Mouse (Mus musculus) forebrain, embryonic 11.5 days (tissue): ENCODE measurements around the gene Rps16. TPM values are rescaled to one million over a fixed set of nuclear protein-coding genes. Genes with fewer than 3 reads are reported as not detected.
"Not testable (repeated sequence)": the region's sequence is repeated elsewhere in the genome, so short reads cannot be mapped to it uniquely, and the experiment has no call there.

Experiments
- ATAC-seq: fragments of 200-750 bp; cut with Nextera tagmentation; replicated peaks from 2 replicates; pipeline ENCODE4 v1.8.0; 2017; ENCODE audit warnings: moderate TSS enrichment; ENCODE audit not compliant: low FRiP score
- DNase-seq: peaks from one replicate; pipeline ENCODE4 v3.0.0-alpha.2; 2017; ENCODE audit warnings: low spot score
- H3K27ac ChIP-seq: fragments of 300-500 bp; sonication (generic); 2 replicates; pipeline ENCODE4 v1.5.1; 2014; ENCODE audit warnings: low read depth, low read length
- H3K27me3 ChIP-seq: fragments of 300-500 bp; sonication (generic); 2 replicates; pipeline ENCODE4 v1.6.1; 2014; ENCODE audit warnings: mild to moderate bottlenecking, low read length, mixed read lengths; ENCODE audit not compliant: control insufficient read depth, insufficient read depth
- H3K36me3 ChIP-seq: fragments of 300-500 bp; sonication (generic); 2 replicates; pipeline ENCODE4 v1.6.1; 2014; ENCODE audit warnings: mild to moderate bottlenecking, low read length, moderate library complexity, mixed read lengths; ENCODE audit not compliant: control insufficient read depth, insufficient read depth
- H3K4me1 ChIP-seq: fragments of 300-500 bp; sonication (generic); replicated peaks from 2 replicates; pipeline ENCODE4 v1.6.1; 2014; ENCODE audit warnings: low read length, mixed read lengths; ENCODE audit not compliant: control insufficient read depth, insufficient read depth
- H3K4me2 ChIP-seq: fragments of 300-500 bp; sonication (generic); 2 replicates; pipeline ENCODE4 v1.6.1; 2014; ENCODE audit warnings: low read depth, mild to moderate bottlenecking, low read length, moderate library complexity, mixed read lengths; ENCODE audit not compliant: severe bottlenecking
- H3K4me3 ChIP-seq: fragments of 300-500 bp; sonication (generic); 2 replicates; pipeline ENCODE4 v1.5.1; 2014; ENCODE audit warnings: low read depth, low read length
- H3K9ac ChIP-seq: fragments of 300-500 bp; sonication (generic); 2 replicates; pipeline ENCODE4 v1.6.1; 2014; ENCODE audit warnings: low read length
- H3K9me3 ChIP-seq: fragments of 300-500 bp; sonication (generic); 2 replicates; pipeline ENCODE4 v1.6.1; 2016; ENCODE audit warnings: low read length, mixed read lengths; ENCODE audit not compliant: control insufficient read depth
- WGBS: fragments of 180-500 bp; shearing (Covaris S2); extraction: QIAGEN DNeasy Blood & Tissue Kit; methylation state at CpG from one replicate; pipeline ENCODE4 v1.1.7; 2014; 5-methylcytosine and 5-hydroxymethylcytosine counted together
- polyA plus RNA-seq: library from polyadenylated mRNA; unstranded; fragments of >200 nt; fragmentation: Nextera tagmentation; extraction: Ambion mirVana; gene quantifications from 2 replicates; pipeline ENCODE4 v1.2.1, GENCODE M21; 2014

Rps16 gene
- polyA plus RNA-seq, 1 experiment from 2014 or later = 782 TPM

DNA sequence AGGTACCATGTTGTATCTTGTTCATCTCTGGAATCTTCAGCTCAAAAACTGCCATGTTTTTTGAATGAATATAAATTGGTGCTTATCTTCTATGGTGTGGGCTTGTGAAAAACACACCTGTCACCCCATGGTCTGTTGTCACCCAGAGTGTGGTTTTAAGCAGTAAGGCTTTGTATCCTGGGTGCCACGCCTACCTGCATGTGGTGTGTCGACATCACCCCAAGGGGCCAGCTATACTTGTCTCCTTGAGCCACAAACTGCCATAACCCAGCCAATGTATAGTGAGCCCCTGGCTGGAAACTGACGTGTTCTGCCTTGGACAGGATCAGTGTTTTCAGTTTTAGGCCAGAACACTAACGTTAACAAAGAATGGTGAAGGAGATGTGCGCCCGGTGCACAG, 33.7 kb downstream of the Rps16 start:
- Histone ChIP-seq H3K9me3 (no peaks in the 10 kb centered on the region), H3K4me3 (no peak overlapping the region), H3K9ac (no peak overlapping the region), H3K4me2 (no peak overlapping the region), H3K36me3 (peaks cover 4% of the 10 kb centered on the region; the same call in 1 of the 2 replicates), H3K27me3 (no peaks in the 10 kb centered on the region), H3K4me1 (peaks cover 14% of the 10 kb centered on the region; the same call in 1 of the 2 replicates), H3K27ac (no peak overlapping the region)
- no peak for DNase-seq
- ATAC-seq = no peak
- 84% methylated on average over 6 of the region's 6 CpGs for WGBS

DNA sequence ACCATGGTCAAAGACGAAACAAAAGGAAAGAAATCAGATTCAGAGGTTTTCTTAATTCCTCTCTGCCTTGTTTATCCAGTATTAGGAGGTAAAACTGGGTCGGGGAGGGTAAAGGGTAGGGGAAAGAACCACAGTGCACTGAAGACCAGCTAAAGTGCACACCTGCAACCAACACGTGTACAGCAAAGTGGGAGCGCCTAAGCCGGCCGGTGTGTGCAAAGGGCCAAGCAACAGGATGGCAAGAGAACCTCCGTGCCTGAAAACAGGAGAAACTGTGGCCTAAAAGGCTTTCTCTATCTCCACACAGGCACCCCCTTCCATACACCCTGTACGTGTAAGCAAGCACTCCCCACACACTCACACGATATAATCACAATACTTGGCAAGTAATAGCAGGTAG, 34.7 kb downstream of the Rps16 start:
- ATAC-seq = no peak
- Histone ChIP-seq H3K4me1 (peaks cover 11% of the 10 kb centered on the region; the same call in 1 of the 2 replicates), H3K4me3 (no peak overlapping the region), H3K27me3 (no peaks in the 10 kb centered on the region), H3K9me3 (no peaks in the 10 kb centered on the region), H3K27ac (no peak overlapping the region), H3K9ac (no peak overlapping the region), H3K36me3 (peaks cover 6% of the 10 kb centered on the region; the same call in 1 of the 2 replicates), H3K4me2 (no peak overlapping the region)
- DNase-seq = no peak
- 93% methylated on average over 9 of the region's 9 CpGs for WGBS

DNA sequence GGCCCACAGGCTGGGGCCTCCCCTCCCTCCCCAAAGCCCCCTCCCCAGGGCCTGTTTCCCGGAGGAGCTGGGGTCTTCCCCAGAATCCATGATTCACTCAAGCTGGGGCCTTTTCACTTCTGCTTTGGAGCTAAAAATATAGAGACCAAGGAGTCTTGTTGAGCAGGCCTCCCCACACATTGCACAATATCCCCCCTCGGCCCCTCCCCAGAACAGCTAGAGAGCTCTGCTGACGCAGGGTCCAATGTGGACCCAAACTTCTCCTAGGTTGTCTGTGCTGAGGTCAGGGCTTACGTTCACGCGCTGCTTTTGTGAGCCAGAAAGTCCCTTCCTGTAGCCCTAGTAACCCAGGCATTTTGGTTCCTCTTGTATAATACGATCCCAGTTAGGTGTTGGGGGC, 35.6 kb downstream of the Rps16 start:
- Histone ChIP-seq H3K36me3 (peaks cover 7% of the 10 kb centered on the region; the same call in 1 of the 2 replicates), H3K4me2 (no peak overlapping the region), H3K9me3 (no peaks in the 10 kb centered on the region), H3K27ac (no peak overlapping the region), H3K9ac (no peak overlapping the region), H3K27me3 (no peaks in the 10 kb centered on the region), H3K4me1 (peaks cover 8% of the 10 kb centered on the region; the same call in 1 of the 2 replicates), H3K4me3 (no peak overlapping the region)
- ATAC-seq (no peak), DNase-seq (no peak)
- 88% methylated on average over 7 of the region's 7 CpGs for WGBS

- Histone ChIP-seq H3K27ac (no peak overlapping the region), H3K4me2 (no peak overlapping the region), H3K4me1 (peaks cover 5% of the 10 kb centered on the region; the same call in 1 of the 2 replicates), H3K9ac (no peak overlapping the region), H3K4me3 (no peak overlapping the region), H3K36me3 (peaks cover 7% of the 10 kb centered on the region; the same call in 1 of the 2 replicates), H3K9me3 (no peaks in the 10 kb centered on the region), H3K27me3 (no peaks in the 10 kb centered on the region)
- 28% methylated on average over 4 of the region's 4 CpGs for WGBS
- DNase-seq (peak; percentile 91), ATAC-seq (peak; percentile 67)
Measured at GRCm38 (mm10) chr7:28386462-28386861, 36.0 kb downstream of the Rps16 start.

DNA sequence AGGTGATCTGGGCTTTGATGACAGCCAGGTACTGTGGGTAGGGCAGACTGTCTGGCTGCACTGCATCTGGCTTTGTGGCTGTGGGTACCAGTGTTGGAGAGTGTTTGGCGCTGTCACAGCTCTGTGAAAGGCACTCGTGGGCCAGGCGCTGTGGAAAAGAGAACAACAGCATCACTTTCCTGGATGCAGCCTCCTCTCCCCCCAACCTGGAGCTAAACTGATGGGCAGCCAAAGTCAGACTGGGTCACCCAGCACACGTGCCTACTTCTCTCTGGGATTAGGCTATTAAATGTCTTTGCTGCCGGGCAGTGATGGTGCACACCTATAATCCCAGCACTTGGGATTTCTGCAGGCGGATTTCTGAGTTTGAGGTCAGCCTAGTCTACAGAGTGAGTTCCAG, 36.4 kb downstream of the Rps16 start:
- not testable (repeated sequence) for DNase-seq, H3K9ac ChIP-seq, H3K36me3 ChIP-seq, ATAC-seq, H3K9me3 ChIP-seq, H3K4me2 ChIP-seq, H3K4me1 ChIP-seq, H3K27me3 ChIP-seq, H3K27ac ChIP-seq, H3K4me3 ChIP-seq
- WGBS = 86% methylated on average over 6 of the region's 6 CpGs

- H3K27me3 ChIP-seq, H3K36me3 ChIP-seq, ATAC-seq, H3K9me3 ChIP-seq, DNase-seq, H3K4me1 ChIP-seq, H3K4me3 ChIP-seq, H3K27ac ChIP-seq, H3K4me2 ChIP-seq, H3K9ac ChIP-seq: not testable (repeated sequence)
- WGBS = 88% methylated on average over 7 of the region's 7 CpGs
Measured at GRCm38 (mm10) chr7:28387384-28387783, 36.9 kb downstream of the Rps16 start.

DNA sequence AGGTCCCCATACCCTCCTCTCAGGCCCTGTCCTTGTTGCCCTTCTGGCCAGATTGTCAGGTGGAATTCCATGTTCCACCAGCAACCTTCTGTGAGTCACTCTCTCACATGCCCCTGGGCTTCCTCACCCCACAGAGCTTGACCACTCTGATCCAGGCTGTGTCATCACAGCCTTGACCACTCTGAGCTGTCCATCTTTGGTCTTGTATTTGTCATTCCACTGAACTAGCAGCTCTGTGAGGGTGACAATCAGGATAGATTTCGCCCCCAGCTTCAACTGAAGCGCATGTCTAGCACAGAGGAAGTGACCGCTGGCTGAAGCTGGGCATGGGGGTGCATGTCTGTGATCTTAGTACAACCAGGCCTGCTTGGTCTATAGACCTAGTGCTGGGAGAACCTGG, 39.9 kb downstream of the Rps16 start:
- H3K4me3 ChIP-seq = no peak overlapping the region
- ATAC-seq = no peak
- H3K36me3 ChIP-seq = peaks cover 7% of the 10 kb centered on the region; the same call in 1 of the 2 replicates
- no peak overlapping the region for H3K27ac ChIP-seq
- no peak overlapping the region for H3K4me2 ChIP-seq
- DNase-seq = no peak
- peaks cover 7% of the 10 kb centered on the region; the same call in 1 of the 2 replicates for H3K4me1 ChIP-seq
- H3K9ac ChIP-seq = no peak overlapping the region
- H3K9me3 ChIP-seq = no peaks in the 10 kb centered on the region
- 94% methylated on average over 3 of the region's 3 CpGs for WGBS
- no peaks in the 10 kb centered on the region for H3K27me3 ChIP-seq

DNA sequence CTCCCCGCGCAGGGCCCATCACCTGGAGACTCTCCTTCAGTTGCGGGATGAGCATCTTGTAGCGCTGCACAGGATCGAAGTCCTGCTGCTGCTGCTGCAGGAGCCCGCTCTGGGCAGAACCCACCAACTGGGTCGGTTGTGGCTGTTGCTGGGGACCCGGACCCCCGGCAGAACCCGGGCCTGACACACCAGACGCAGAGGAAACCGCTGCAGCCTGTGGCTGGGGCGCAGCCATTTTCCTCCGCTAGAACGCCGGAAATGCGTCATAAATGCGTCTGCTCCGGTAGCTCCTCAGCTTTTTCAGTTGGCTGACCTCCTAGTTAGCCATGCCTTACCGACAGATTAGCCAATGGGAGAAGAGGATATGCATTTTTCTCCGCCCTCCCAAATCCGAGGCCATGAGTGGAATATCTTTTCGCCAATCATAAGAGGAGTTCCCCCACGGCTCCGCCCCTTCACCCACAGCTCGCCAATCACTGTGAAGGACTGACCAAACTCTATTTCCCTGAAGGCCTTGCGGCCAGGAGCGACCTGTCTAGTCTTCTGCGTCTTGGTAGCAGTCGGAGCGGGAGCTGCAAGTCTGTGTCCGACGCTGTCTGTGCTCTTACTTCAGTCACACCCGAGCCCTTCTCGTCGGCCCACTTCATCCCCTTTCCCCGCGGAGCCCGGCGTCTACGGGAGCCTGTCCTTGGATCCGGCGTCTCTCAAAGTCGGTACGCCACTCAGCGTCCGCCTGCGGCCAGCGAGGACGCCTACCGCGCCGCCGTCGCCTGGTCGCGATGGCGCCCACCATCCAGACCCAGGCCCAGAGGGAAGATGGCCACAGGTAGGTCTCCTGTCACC, 42.2 kb downstream of the Rps16 start, which contains the start of the genes Med29 and Paf1:
Med29 (minus strand) TSS at position 280 of the 843 bp plus-strand sequence.
Paf1 (plus strand) TSS at position 523 of the 843 bp plus-strand sequence.
- peak; percentile 99 for ATAC-seq
- no peaks in the 10 kb centered on the region for H3K9me3 ChIP-seq

More for the DNA sequence above, 42.2 kb downstream of the Rps16 start, which contains the start of the genes Med29 and Paf1:
- H3K4me3 ChIP-seq = peak within 1 kb of the TSS; percentile 83
- H3K4me1 ChIP-seq = peaks cover 7% of the 10 kb centered on the region; the same call in 1 of the 2 replicates
- H3K36me3 ChIP-seq = peaks cover 11% of the 10 kb centered on the region
- peak; percentile 95 for DNase-seq
- no peaks in the 10 kb centered on the region for H3K27me3 ChIP-seq
- H3K4me2 ChIP-seq = peak within 1 kb of the TSS; percentile 84
- H3K27ac ChIP-seq = no peak within 1 kb of the TSS
- H3K9ac ChIP-seq = peak within 1 kb of the TSS; percentile 80
- under 1% methylated on average over 58 of the region's 58 CpGs for WGBS
